Mouse (Mus musculus): ENCODE data around the gene Cdh6.

Cdh6 gene

DNA sequence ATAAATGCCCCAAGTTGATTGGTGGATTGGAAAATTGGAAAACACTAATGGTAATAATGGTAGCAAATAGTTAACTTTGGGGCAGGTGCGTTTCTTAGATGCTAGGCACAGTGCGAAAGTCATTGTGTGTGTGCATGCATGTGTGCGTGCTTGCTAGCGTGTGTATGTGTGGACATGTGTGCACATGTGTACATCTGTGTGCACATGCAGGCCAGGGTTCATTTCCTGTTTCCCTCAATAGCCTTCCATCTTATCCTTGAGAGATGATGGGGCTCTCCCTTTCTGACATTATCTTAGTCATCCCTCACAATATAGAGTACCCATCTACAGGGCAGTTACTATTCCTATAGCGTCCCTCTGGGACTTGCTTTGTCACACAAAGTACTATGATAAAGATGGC, 17.7 kb downstream of the Cdh6 start:
- DNase-seq (ENCODE audit: low spot score): no peak

DNA sequence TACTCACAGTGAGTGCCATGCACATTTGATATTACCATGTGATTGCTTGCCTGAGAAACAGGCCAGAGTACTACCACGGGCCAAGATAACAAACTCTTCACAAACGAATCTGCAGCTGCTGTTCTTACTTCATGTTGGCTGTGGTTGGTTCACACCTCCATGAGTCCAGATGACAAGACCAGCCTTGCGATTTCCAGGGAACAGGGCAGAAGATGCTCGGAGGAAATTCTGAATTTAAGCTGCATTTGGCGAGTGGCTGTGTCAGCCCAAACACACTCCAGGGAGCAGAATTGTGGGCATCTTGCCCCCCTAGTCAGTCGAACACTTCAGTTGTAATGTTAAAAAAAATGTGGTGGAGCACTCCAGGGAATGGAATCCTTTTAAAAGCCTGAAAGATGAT, 18.1 kb downstream of the Cdh6 start:
- DNase-seq (ENCODE audit: low spot score): no peak

DNA sequence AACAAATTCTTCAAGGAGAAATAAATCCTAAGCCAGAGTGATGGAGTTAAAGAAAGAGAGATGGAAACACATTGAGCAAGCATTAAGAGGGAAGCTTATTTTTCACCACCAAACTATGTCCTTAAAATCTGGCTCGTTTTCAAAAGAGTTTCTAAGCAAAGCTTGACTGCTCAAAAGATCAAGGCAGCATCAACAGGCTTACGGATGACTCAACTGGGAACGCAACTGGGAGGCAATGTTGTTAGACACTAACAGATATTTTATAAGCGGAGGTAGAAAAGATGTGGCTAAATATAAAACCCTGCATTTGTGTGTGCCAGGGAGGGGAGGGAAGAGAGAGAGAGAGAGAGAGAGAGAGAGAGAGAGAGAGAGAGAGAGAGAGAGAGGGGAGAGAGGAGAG, 31.5 kb downstream of the Cdh6 start:
- DNase-seq (ENCODE audit: low spot score): no peak

DNA sequence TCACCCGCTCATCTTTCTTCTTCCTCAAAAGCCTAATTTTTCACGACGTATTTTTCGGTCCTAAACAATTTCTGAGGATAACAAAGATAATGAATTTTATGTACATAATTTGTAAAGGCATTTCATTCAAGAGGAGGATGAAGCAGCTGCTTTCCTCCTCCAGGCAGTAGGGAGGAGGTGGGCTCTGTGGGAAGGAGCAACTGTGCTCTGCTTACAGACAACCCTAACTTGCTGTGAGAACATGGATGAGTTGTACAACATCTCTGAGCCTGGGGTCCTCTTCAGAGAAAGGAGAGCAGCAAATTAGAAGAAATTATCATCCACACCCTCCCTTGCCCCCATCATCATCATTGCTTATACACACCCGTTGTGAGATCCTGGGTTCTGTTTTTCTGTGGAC, 33.8 kb downstream of the Cdh6 start:
- no peak for DNase-seq (ENCODE audit: low spot score)

DNA sequence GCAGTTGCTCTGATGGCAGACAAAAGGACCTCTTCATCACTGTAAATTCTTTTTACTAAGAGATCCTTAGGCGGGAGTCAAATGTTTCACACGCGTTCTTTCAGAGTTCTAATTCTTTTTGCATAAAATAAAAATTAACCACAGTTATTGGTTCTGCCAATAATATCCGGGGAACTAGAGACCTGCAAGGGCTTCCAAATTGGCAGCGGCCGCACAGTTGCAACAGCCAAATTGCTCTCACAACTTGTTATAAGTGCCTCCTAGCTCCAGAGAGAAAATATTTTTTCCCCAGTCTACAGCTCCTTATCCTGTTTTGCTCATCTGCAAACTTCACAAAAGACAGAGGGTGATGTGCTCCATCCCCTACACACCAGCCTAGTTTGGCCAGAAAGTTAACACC, 36.3 kb downstream of the Cdh6 start:
- no peak for DNase-seq (ENCODE audit: low spot score)

DNA sequence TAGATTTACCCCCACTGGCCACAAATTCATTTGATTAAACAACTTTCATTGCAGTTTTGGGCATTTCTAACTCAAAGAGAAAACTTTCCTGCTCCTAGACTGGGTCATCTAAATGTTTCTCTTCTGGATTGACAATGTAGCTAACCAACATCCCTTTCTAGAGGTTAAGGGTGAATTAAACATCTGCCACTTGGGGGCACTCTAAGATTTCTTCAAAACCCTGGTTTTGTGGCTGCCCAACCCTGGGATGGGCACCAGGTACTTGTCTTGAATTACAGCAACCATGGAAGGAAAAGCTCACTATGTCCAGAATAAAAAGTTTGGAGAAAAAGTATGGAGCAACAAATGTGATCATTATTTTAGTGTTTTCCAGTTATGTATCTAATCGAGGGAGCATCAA, 39.4 kb downstream of the Cdh6 start:
- DNase-seq (ENCODE audit: low spot score): no peak

DNA sequence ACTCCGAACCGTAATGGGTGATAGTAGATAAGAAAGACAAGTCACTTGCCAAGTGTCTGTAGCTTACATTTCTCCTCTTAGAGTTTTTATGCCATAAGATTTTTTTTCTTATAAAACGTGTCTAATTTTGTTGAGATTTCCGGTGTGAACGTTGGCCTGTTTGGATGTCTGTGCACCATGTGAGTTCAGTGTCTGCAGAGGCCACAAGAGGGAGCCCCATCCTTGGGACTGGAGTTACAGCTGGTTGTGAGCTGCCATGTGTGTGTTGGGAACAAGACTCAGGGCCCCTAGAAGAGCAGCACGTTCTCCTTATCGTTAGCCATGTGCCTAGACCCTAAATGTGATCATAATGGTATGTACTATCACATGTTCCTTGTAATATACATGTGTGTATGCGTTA, 40.1 kb downstream of the Cdh6 start:
- no peak for DNase-seq (ENCODE audit: low spot score)

DNA sequence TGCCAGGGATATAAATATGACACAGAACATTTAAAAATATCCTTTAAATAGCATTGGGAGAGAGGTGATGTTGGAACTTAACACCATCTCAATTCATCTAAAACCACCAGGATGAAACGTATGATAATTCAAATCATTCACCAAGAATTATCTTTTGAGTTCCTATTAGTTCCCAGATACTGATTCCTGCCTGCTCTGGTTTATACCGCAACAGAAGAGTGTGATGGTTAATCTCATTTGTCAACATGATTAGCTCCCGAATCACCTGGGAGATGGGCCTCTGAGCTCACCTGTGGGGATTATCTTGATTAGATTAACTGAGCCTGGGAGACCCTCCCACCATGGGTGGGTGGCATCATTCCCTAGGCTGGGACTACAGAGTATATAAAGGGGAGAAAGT, 41.0 kb downstream of the Cdh6 start:
- DNase-seq (ENCODE audit: low spot score): no peak

DNA sequence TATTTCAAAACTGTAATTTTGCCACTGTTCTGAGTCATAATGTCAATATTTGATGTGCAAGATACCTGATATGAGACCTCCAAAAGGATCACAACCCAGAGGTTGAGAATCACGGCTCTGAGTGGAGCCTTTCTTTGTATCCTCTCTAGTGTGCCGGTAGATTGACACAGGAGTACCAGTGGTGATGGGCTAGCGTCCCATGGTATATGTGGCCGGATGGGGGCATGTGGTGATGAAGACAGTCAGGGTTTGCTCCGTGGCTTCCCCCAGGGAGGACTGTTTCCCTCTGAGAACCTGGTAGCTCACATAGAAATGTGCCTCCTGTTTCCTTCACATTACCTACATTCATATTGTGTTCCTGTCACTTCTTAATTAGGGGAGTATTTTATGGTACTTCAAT, 43.2 kb downstream of the Cdh6 start:
- no peak for DNase-seq (ENCODE audit: low spot score)

DNA sequence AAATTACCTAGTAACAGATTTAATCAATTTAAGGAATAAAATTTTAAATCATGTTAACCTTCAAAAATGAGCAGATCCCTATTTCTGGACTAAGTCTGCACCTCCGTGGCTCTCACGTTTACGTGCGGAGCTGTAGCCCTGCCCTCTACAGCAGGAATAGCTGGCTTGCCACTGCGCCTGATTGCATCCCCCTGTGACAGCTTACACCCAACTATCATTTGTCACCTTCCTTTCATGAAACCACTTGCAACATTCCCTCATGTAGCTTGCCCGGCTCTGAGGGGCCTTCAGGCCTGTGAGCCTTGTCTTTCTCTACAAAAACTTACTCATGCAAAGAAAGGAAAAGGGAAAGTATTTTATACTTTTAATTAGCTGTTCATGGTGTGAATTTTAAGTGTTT, 73.1 kb downstream of the Cdh6 start:
- DNase-seq (ENCODE audit: low spot score): no peak

DNA sequence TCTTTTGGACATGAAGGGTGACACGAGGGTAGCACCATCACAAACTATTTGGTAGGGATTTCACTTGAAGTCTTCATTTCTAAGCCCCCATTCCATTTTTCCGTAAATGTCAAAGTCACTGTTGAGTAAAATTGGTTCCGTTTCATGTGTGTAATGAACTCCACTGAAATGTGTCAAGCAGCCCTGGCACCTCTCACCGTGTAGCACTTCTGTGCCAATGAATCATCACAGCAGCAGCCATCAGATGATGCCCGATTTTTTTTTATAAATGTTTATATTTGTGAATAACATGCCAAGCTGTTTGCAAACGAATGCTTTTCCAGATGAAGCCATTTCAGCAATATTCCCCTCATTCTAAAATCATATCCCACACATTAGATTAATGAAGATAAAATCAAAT, 75.6 kb downstream of the Cdh6 start:
- DNase-seq (ENCODE audit: low spot score): no peak

DNA sequence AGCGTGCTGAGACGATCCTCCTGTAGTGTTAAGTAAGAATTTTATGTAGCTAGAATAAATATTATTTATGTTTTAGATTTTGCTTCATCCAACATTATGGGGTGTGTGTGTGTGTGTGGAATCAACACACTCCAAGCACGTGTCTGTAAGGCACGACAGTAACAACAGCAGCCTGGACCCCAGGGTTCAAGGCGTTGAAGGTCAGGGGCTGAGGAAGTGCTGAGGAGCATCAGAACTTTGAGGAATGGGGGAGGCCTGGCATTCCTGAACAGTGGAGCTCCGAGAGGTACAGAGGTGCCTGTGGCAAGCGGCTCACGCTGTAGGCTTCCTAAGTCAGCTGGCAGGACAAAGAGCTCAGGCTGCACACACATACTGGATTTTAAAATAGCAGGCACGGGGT, 78.1 kb downstream of the Cdh6 start:
- DNase-seq (ENCODE audit: low spot score): no peak

DNA sequence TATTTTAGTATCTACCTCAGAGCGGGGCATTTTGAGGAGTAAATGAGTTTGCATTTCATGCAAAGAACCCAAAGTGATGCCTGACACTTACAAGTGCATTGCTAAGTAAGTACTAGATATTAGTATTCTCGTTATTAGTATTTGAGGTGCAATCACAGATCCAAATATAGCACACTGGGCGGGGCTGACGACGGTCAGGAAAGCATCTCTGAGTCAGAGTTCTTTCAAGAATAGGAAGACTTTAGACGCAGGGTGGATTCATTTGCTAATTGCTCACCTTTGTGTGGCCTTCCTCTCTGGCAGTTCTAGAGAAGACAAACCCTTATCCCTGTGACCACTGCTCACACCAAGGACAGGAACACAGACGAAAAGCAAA, 78.6 kb downstream of the Cdh6 start:
- no peak for DNase-seq (ENCODE audit: low spot score)

DNA sequence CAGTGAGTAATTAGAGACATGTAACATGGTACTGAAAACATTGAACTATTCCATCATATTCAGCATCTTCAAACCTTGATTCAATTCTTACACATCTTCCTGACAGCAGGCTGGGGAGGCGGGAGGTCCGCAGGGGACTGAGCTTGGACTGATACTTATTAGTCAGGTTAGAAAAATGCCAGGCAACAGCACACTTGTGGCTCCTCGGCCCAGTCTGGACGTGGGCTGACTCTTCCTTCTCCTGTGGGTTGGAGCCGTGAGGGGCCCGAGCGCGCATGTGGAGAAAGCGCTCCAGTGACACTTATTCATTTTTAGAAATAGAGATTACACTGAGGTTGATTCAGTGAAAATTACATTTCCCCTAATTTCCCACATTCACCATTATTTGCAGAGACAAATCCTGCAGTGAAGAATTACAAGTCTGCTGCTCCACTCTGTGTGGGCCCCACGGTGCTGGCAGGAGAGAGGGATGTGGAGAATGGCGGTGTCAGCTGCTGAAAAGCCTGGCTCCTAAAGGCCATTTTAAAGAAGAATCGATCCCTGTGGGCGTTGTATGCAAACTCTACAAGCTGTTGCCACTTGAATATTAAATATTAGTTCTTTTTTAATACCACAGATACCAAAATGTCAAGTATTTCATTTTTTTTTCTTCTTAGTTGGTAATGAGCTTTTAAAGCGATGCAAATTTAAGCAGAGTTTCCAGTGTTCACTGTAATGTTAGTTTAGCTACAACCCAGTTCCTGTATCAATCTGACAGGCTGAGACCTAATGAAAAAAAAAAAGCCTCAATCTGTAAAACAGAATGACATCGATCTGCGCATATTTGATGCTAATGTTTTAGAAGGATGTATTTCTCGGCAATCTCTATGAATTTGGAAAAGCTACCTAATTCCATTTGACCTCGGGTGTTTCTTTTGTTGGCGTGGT, 79.3 kb downstream of the Cdh6 start:
- no peak for DNase-seq (ENCODE audit: low spot score)

DNA sequence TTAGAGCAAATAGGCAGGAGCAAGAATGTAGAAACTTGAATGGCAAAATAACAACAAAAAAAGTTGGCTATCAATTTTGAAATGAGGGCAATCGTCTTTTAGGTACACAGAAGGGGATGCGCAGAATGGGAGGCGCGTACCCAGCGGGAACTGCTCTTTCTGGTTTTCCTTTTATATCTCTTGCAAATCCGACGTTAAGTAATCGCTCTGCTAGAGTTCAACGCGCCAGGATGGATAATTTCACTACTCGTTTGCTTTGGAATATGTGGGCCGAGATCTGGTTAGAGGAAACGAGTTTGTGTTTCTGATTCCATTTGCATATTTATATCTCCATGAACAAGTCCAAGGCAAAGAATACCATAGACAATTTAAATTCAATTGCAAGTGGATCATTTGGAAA, 81.4 kb downstream of the Cdh6 start:
- DNase-seq (ENCODE audit: low spot score): no peak

DNA sequence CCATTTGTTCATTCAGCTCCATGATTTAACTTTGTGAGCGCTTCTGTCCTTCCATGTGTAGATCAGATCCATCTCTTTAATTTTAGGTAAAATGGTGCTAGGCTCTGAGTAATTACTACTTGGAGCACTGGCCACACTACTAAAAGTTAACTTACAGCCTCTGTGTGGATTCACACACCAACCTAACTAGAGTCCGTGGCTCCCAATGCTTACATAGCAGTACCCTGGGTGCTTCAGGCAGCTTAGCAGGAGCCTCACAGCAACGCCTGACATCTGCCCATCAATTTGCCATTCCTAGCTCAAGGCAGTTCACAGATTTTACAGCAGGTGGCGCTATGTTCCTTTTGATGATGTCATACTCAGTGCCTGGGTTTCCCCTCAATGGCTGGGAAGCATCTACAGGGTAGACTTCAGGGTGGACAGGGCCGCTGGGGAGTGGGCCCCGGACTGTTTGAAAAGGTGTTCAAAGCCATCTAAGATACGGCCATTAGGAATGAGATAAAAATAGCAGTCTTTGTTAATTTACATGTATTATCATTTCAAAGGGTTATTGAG, 84.9 kb downstream of the Cdh6 start:
- no peak for DNase-seq (ENCODE audit: low spot score)

DNA sequence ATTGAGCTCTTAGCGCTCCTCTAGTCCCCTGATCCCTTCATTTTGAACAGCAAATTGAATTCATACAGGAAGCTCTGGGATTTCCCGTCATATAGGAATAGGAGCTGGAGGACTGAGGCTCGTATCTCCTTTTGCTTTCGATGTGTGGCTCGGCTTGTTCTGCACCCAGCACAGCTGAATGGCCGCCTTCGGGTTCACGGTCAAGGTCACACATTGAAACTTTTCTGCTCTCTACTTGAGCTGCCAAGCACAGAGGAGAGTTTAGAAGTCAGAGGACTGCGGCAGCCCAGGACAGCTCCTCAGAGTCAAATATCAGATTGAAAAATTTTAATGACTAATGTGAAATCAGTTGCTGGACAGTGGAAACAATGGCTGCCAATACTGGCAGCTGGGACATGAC, 88.7 kb downstream of the Cdh6 start:
- no peak for DNase-seq (ENCODE audit: low spot score)

DNA sequence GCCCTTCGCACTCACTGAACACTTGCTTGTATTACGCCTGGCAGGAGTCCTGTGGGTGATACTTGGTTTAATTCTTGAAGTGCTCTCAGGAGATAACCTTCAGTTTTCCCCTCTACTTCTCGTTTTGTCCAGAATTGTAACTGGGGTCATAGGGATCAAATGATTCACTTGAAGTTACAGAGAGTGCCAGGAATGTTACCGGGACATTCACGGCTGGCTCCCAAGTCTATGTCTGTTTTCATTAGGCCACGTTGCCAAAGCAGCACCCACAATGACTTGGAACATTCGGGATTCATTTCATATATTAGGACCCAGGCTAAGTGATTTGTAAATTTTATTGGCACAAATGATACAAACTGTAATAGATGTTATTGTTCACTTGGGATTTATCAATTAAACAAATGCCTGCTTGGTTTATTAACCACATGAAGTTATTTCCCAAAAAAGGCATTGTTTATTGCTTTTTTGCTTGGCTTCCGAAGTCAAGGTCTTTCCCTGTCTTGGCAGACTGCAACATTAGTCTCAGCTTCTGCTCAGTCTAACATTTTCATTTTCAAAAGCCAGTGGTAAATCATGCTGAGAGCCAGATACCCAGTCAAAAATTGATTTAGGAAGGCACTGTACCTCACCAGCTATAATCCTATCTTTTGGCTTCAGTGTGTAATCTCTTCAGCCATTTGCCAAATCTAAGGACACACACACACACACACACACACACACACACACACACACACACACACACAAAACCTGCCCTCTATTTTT, 96.4 kb downstream of the Cdh6 start:
- no peak for DNase-seq (ENCODE audit: low spot score)

DNA sequence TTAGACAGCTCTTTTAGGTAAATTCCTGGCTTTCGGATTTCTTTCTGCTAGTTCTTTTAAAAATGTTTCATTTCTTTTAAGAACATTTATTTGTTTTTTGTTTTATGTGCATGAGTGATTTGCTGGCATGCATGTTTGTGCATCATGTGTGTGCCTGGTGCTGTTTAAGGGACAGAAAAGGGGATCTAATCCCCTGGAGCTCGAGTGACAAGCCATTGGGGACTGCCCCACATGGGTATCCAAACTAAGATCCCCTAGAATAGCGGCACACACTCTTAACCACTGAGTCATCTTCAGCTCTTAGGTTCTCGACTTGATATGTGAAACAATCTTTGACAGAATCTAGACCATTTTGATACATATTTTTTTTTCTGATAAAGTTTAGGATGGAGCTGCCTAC, 99.4 kb downstream of the Cdh6 start:
- no peak for DNase-seq (ENCODE audit: low spot score)

DNA sequence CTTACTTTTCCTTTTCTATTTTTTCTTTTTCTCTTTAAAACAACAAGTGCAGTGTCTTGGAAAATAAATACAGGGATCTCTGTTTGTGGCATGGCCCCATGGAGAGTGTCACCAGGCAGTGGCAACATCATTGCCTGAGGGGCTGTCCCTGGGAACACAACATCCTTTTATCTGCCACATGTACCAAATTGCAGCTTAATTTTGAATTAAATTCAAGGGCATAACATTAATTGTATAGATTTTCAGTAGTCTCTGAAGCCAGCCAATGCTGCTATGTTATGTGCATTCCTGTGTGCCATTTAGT, 105.3 kb downstream of the Cdh6 start:
- no peak for DNase-seq (ENCODE audit: low spot score)

DNA sequence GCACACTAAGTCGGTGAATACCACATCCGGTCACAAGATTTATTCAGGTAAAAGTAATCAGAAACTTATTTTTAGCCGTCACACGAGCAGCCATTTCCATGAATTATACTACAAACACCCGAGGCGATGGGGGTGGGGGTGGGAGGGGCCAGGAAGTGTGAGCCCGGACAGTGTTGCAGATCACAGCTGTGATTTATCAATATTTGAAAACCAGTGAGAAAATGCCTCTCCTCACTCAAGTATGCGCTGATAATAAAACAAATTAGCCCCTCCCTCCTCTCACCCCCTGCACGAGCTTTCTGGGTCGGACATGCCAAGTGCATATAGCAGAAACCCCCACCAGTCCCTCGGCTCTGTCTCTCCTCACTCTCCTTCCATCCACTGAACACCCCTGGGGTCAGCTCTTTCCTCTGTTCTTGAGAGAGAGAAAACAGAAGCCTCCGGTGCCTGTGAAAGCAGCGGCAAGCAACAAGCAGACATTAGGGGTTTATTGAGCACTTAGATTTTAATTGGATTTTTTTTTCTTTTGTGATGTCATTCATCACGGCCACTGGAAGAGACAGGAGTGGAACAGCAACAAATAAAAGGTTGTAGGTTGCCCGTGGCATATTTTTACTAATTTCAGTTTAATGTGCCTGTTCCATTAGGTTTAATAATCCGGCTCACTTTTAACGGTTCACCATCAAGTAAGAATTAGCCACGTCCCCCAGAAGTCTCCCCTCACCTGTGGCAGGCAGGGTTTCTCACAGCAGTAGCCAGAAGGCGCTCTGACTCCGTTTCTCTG, 105.9 kb downstream of the Cdh6 start:
- DNase-seq (ENCODE audit: low spot score): no peak

DNA sequence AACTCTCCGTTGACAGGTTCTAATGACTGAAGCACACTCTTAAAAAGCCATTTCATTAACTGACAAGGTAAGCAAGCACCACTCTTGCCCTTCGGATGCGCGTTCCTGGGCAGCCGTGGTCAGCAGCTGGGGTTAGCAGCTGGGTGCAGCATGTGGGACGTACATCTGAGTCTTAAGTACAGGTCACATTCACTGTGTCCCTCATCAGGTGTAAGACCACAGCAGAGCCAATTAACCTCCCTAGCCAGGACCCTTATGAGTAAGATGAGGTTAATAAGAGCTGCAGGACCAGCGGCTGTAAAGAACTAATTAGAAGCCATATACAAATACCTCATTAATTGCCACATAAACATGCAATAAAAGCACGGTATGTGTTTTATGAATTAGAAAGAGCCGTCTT, 106.7 kb downstream of the Cdh6 start:
- no peak for DNase-seq (ENCODE audit: low spot score)

DNA sequence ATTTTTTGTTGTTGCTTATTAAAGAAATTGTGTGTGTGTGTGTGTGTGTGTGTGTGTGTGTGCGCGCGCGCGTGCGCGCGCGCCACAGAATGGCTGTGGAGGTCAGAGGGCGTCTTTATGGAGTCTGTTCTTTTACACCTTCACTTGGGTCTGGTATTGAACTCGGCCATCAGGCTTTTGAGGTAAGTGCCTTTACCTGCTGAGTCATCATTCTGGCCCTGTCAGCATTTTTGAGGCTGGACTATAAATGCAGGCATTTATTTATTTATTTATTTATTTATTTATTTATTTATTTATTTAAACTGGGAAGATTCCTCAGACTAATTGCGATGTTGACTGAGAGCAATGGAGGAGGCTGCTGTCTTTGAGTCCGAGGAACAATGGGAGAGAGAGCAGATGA, 109.8 kb downstream of the Cdh6 start:
- DNase-seq (ENCODE audit: low spot score): no peak

Measured in lung, postnatal 25 days (tissue).